Mouse (Mus musculus) embryonic facial prominence, embryonic 11.5 days (tissue): ENCODE measurements at regions not wholly inside any gene's neighbourhood (a gene's known extent, or its start where the extent isn't known, plus 50 kb on each side); places are given as distances from the start of the nearest gene placed in this dataset.

Experiments
- ATAC-seq: fragments of 200-750 bp; cut with Nextera tagmentation; replicated peaks from 2 replicates; pipeline ENCODE4 v1.8.0; 2017; ENCODE audit warnings: low read depth; ENCODE audit not compliant: insufficient number of reproducible peaks, low FRiP score, low TSS enrichment
- DNase-seq: peaks from one replicate; pipeline ENCODE4 v3.0.0-alpha.2; 2015; ENCODE audit warnings: low spot score
- H3K27ac ChIP-seq: fragments of 300-500 bp; sonication (generic); replicated peaks from 2 replicates; pipeline ENCODE4 v1.5.1; 2014; ENCODE audit warnings: mild to moderate bottlenecking, low read depth, low read length, control low read depth
- H3K27me3 ChIP-seq: fragments of 300-500 bp; sonication (generic); 2 replicates; pipeline ENCODE4 v1.6.1; 2014; ENCODE audit warnings: mild to moderate bottlenecking, low read length, moderate library complexity, mixed read lengths; ENCODE audit not compliant: control insufficient read depth, insufficient read depth
- H3K36me3 ChIP-seq: fragments of 300-500 bp; sonication (generic); replicated peaks from 2 replicates; pipeline ENCODE4 v1.6.1; 2014; ENCODE audit warnings: low read depth, mild to moderate bottlenecking, low read length, moderate library complexity, mixed read lengths; ENCODE audit not compliant: control insufficient read depth, insufficient read depth
- H3K4me1 ChIP-seq: fragments of 300-500 bp; sonication (generic); 2 replicates; pipeline ENCODE4 v1.6.1; 2014; ENCODE audit warnings: low read length, mixed read lengths; ENCODE audit not compliant: control insufficient read depth, insufficient read depth
- H3K4me2 ChIP-seq: fragments of 300-500 bp; sonication (generic); 2 replicates; pipeline ENCODE4 v1.6.1; 2014; ENCODE audit warnings: low read depth, mild to moderate bottlenecking, control low read depth, low read length, moderate library complexity
- H3K4me3 ChIP-seq: fragments of 300-500 bp; sonication (generic); 2 replicates; pipeline ENCODE4 v1.5.1; 2014; ENCODE audit warnings: low read depth, low read length, control low read depth
- H3K9ac ChIP-seq: fragments of 300-500 bp; sonication (generic); replicated peaks from 2 replicates; pipeline ENCODE4 v1.6.1; 2014; ENCODE audit warnings: mild to moderate bottlenecking, control low read depth, low read length
- H3K9me3 ChIP-seq: fragments of 300-500 bp; sonication (generic); replicated peaks from 2 replicates; pipeline ENCODE4 v1.6.1; 2016; ENCODE audit warnings: mild to moderate bottlenecking, low read length, inconsistent platforms, mixed read lengths; ENCODE audit not compliant: control insufficient read depth
- WGBS: fragments of 180-500 bp; shearing (Covaris S2); extraction: QIAGEN DNeasy Blood & Tissue Kit; methylation state at CpG from one replicate; pipeline ENCODE4 v1.1.7; 2014; 5-methylcytosine and 5-hydroxymethylcytosine counted together

GRCm38 (mm10) chr8:41472233-41472632, 55.4 kb upstream of the Frg1 start:
- DNase-seq (no peak), ATAC-seq (no peak)
- H3K27me3 ChIP-seq = no peaks in the 10 kb centered on the region
- no peaks in the 10 kb centered on the region for H3K9me3 ChIP-seq
- no peaks in the 10 kb centered on the region for H3K36me3 ChIP-seq
- no peak overlapping the region for H3K4me3 ChIP-seq
- H3K9ac ChIP-seq = no peak overlapping the region
- no peaks in the 10 kb centered on the region for H3K4me1 ChIP-seq
- H3K27ac ChIP-seq = no peak overlapping the region
- 93% methylated on average over 3 of the region's 3 CpGs for whole genome bisulfite sequencing
- H3K4me2 ChIP-seq = no peak overlapping the region
